Mouse (Mus musculus): ENCODE data around the gene Gm9837. TPM values are rescaled to one million over a fixed set of nuclear protein-coding genes. Genes with fewer than 3 reads are reported as not detected.
"Not testable (repeated sequence)": the region's sequence is repeated elsewhere in the genome, so short reads cannot be mapped to it uniquely, and the experiment has no call there.

The Gm9837 gene
- polyA plus RNA-seq, 2 experiments from 2014 or later: not detected

- no peak for ATAC-seq
These were observed 13.6 kb downstream of the Gm9837 start, which contains the start of the genes Gm10447 and Shroom1 for GRCm38 (mm10) chr11:53456474-53457371. Gene Gm10447 (minus strand): TSS chr11:53457110. Gene Shroom1 (plus strand): TSS chr11:53457205.

GRCm38 (mm10) chr11:53453031-53453430, 17.2 kb downstream of the Gm9837 start:
- no peak for ATAC-seq

- ATAC-seq: no peak
These were observed 17.9 kb downstream of the Gm9837 start for GRCm38 (mm10) chr11:53452396-53452795.

GRCm38 (mm10) chr11:53451361-53451760, 18.9 kb downstream of the Gm9837 start:
- no peak for ATAC-seq

- no peak for ATAC-seq
These were observed 20.1 kb downstream of the Gm9837 start for GRCm38 (mm10) chr11:53450070-53450705.

GRCm38 (mm10) chr11:53448529-53448928, 21.8 kb downstream of the Gm9837 start:
- no peak for ATAC-seq

GRCm38 (mm10) chr11:53447996-53448395, 22.3 kb downstream of the Gm9837 start:
- no peak for ATAC-seq

- ATAC-seq: no peak
These were observed 24.1 kb downstream of the Gm9837 start for GRCm38 (mm10) chr11:53446183-53446582.

- no peak for ATAC-seq
These were observed 24.7 kb downstream of the Gm9837 start for GRCm38 (mm10) chr11:53445562-53445961.

- peak; percentile 39 for ATAC-seq
These were observed 26.4 kb downstream of the Gm9837 start for GRCm38 (mm10) chr11:53443861-53444260.

GRCm38 (mm10) chr11:53441921-53442320, 28.4 kb downstream of the Gm9837 start:
- peak; percentile 47 for ATAC-seq

GRCm38 (mm10) chr11:53436338-53436737, 33.9 kb downstream of the Gm9837 start:
- no peak for ATAC-seq

GRCm38 (mm10) chr11:53435504-53435903, 34.8 kb downstream of the Gm9837 start:
- ATAC-seq: no peak

GRCm38 (mm10) chr11:53433057-53433456, 37.2 kb downstream of the Gm9837 start:
- no peak for ATAC-seq

- ATAC-seq: no peak
These were observed 38.8 kb downstream of the Gm9837 start for GRCm38 (mm10) chr11:53431347-53432056.

- ATAC-seq: peak; percentile 90
These were observed 39.5 kb downstream of the Gm9837 start, which contains the start of the genes Uqcrq and Gdf9 for GRCm38 (mm10) chr11:53430670-53431346. Gene Uqcrq (minus strand): TSS chr11:53430831. Gene Gdf9 (plus strand): TSS chr11:53431023.

- ATAC-seq: peak; percentile 38
These were observed 40.0 kb downstream of the Gm9837 start for GRCm38 (mm10) chr11:53430300-53430669.

- no peak for ATAC-seq
These were observed 41.1 kb downstream of the Gm9837 start for GRCm38 (mm10) chr11:53429182-53429581.

GRCm38 (mm10) chr11:53428716-53429057, 41.6 kb downstream of the Gm9837 start:
- ATAC-seq: no peak

- ATAC-seq: no peak
These were observed 42.1 kb downstream of the Gm9837 start for GRCm38 (mm10) chr11:53427993-53428715.

GRCm38 (mm10) chr11:53426914-53427313, 43.4 kb downstream of the Gm9837 start:
- ATAC-seq: not testable (repeated sequence)
